ENCODE assay signal across 24 mouse cellular contexts in genomic region chr1:119849146-119849935, GRCm38 (mm10).
"Had no signal": no experiment of that assay in that cellular context is flagged by ENCODE, and none has a peak within 500 bp of the region (broad histone marks: within the 10 kb centered on the region; RNA-seq: fewer than 3 reads in every experiment).

No protein-coding gene starts in this region.

- H3K9ac ChIP-seq: heart, embryonic 13.5 days; heart, embryonic 15.5 days; hindbrain, embryonic 13.5 days; hindbrain, embryonic 15.5 days; kidney, embryonic 15.5 days; limb, embryonic 13.5 days; limb, embryonic 15.5 days; liver, embryonic 12.5 days; liver, embryonic 14.5 days had no signal

- H3K36me3 ChIP-seq: heart, embryonic 10.5 days; heart, embryonic 13.5 days; heart, embryonic 15.5 days; hindbrain, embryonic 13.5 days; hindbrain, embryonic 15.5 days; kidney, embryonic 15.5 days; limb, embryonic 13.5 days; limb, embryonic 15.5 days; liver, embryonic 12.5 days had no signal

- ATAC-seq: intestine, embryonic 16.5 days; liver, embryonic 12.5 days had no signal

- H3K9me3 ChIP-seq: heart, embryonic 10.5 days; heart, embryonic 13.5 days; heart, embryonic 15.5 days; hindbrain, embryonic 13.5 days; hindbrain, embryonic 15.5 days; kidney, embryonic 15.5 days; limb, embryonic 13.5 days; limb, embryonic 15.5 days; liver, embryonic 12.5 days had no signal

- H3K27me3 ChIP-seq: heart, embryonic 13.5 days; heart, embryonic 15.5 days; hindbrain, embryonic 13.5 days; hindbrain, embryonic 15.5 days; kidney, embryonic 15.5 days; limb, embryonic 13.5 days; limb, embryonic 15.5 days; liver, embryonic 12.5 days had no signal

- H3K27ac ChIP-seq: heart, embryonic 10.5 days; heart, embryonic 13.5 days; heart, embryonic 15.5 days; hindbrain, embryonic 13.5 days; hindbrain, embryonic 15.5 days; kidney, embryonic 15.5 days; kidney, postnatal 0 days; limb, embryonic 13.5 days; limb, embryonic 15.5 days; liver, embryonic 12.5 days; liver, embryonic 14.5 days had no signal

- H3K4me1 ChIP-seq: heart, embryonic 10.5 days; heart, embryonic 13.5 days; heart, embryonic 15.5 days; hindbrain, embryonic 13.5 days; hindbrain, embryonic 15.5 days; kidney, embryonic 15.5 days; limb, embryonic 13.5 days; limb, embryonic 15.5 days; liver, embryonic 12.5 days had no signal

- H3K4me2 ChIP-seq: heart, embryonic 13.5 days; heart, embryonic 15.5 days; hindbrain, embryonic 13.5 days; hindbrain, embryonic 15.5 days; kidney, embryonic 15.5 days; limb, embryonic 13.5 days; limb, embryonic 15.5 days; liver, embryonic 12.5 days had no signal

- DNase-seq: gastrocnemius, postnatal 14 days; gastrocnemius, postnatal 36 days; heart, adult 18-20 months; heart, postnatal 14 days; heart, postnatal 36 days; kidney, adult 11 months; kidney, adult 2 months; kidney, adult 9 months; kidney, postnatal 14 days; kidney, postnatal 36 days; layer of hippocampus, postnatal 36 days; left cerebral cortex, postnatal 4 days had no signal

- H3K4me3 ChIP-seq: heart, embryonic 10.5 days; heart, embryonic 13.5 days; heart, embryonic 15.5 days; hindbrain, embryonic 13.5 days; hindbrain, embryonic 15.5 days; kidney, embryonic 15.5 days; limb, embryonic 13.5 days; limb, embryonic 15.5 days; liver, embryonic 12.5 days had no signal
